Mouse (Mus musculus) midbrain, embryonic 16.5 days (tissue): Measurements from ENCODE around the gene AC134908.4. TPM values are rescaled to one million over a fixed set of nuclear protein-coding genes. Genes with fewer than 3 reads are reported as not detected.

Experiments used
- ATAC-seq: fragments of 200-750 bp; cut with Nextera tagmentation; 2 replicates; pipeline ENCODE4 v1.8.0; 2017; ENCODE audit warnings: moderate TSS enrichment
- H3K27ac ChIP-seq: fragments of 300-500 bp; sonication (generic); 2 replicates; pipeline ENCODE4 v1.5.1; 2014; ENCODE audit warnings: mild to moderate bottlenecking, low read length, mixed read lengths
- H3K27me3 ChIP-seq: fragments of 300-500 bp; sonication (generic); 2 replicates; pipeline ENCODE4 v1.6.1; 2014; ENCODE audit warnings: low read depth, low read length, mixed read lengths; ENCODE audit not compliant: control insufficient read depth, insufficient read depth
- H3K36me3 ChIP-seq: fragments of 300-500 bp; sonication (generic); 2 replicates; pipeline ENCODE4 v1.6.1; 2014; ENCODE audit warnings: mild to moderate bottlenecking, low read length, moderate library complexity, mixed read lengths; ENCODE audit not compliant: control insufficient read depth, insufficient read depth
- H3K4me1 ChIP-seq: fragments of 300-500 bp; sonication (generic); 2 replicates; pipeline ENCODE4 v1.6.1; 2014; ENCODE audit warnings: mild to moderate bottlenecking, low read length, mixed read lengths; ENCODE audit not compliant: control insufficient read depth, insufficient read depth
- H3K4me2 ChIP-seq: fragments of 300-500 bp; sonication (generic); 2 replicates; pipeline ENCODE4 v1.6.1; 2014; ENCODE audit warnings: mild to moderate bottlenecking, low read length, mixed read lengths
- H3K4me3 ChIP-seq: fragments of 300-500 bp; sonication (generic); 2 replicates; pipeline ENCODE4 v1.5.1; 2014; ENCODE audit warnings: low read depth, mild to moderate bottlenecking, low read length, moderate library complexity, mixed read lengths
- H3K9ac ChIP-seq: fragments of 300-500 bp; sonication (generic); 2 replicates; pipeline ENCODE4 v1.6.1; 2014; ENCODE audit warnings: low read depth, low read length, mixed read lengths
- H3K9me3 ChIP-seq: fragments of 300-500 bp; sonication (generic); replicated peaks from 2 replicates; pipeline ENCODE4 v1.6.1; 2014; ENCODE audit warnings: mild to moderate bottlenecking, low read length, mixed read lengths; ENCODE audit not compliant: control insufficient read depth, poor library complexity, severe bottlenecking
- WGBS: fragments of 180-500 bp; shearing (Covaris S2); extraction: QIAGEN DNeasy Blood & Tissue Kit; methylation state at CpG from one replicate; pipeline ENCODE4 v1.1.7; 2014; 5-methylcytosine and 5-hydroxymethylcytosine counted together
- polyA plus RNA-seq: library from polyadenylated mRNA; unstranded; fragments of >200 nt; fragmentation: Nextera tagmentation; extraction: Ambion mirVana; gene quantifications from 2 replicates; pipeline ENCODE4 v1.2.1, GENCODE M21; 2015

The AC134908.4 gene
- polyA plus RNA-seq, 1 experiment from 2014 or later, result not detected

GRCm38 (mm10) chr17:25832436-25833290, 37.2 kb upstream of the AC134908.4 start:
- H3K4me2 ChIP-seq, result peak overlapping the region; percentile 91
- no peaks in the 10 kb centered on the region for H3K9me3 ChIP-seq
- H3K9ac ChIP-seq, result peak overlapping the region; percentile 84
- H3K27ac ChIP-seq, result peak overlapping the region; percentile 97
- peak overlapping the region; percentile 78 for H3K4me3 ChIP-seq
- peaks cover 18% of the 10 kb centered on the region for H3K36me3 ChIP-seq
- peaks cover 73% of the 10 kb centered on the region for H3K4me1 ChIP-seq
- H3K27me3 ChIP-seq, result no peaks in the 10 kb centered on the region
- ATAC-seq, result peak; percentile 90
- WGBS, result under 1% methylated on average over 73 of the region's 77 CpGs

GRCm38 (mm10) chr17:25831451-25832281, 36.2 kb upstream of the AC134908.4 start:
- Histone ChIP-seq H3K9ac (peak overlapping the region; percentile 84), H3K36me3 (peaks cover 18% of the 10 kb centered on the region), H3K4me1 (peaks cover 66% of the 10 kb centered on the region), H3K9me3 (no peaks in the 10 kb centered on the region), H3K4me2 (peak overlapping the region; percentile 91), H3K27ac (peak overlapping the region; percentile 97), H3K4me3 (peak overlapping the region; percentile 78), H3K27me3 (no peaks in the 10 kb centered on the region)
- 61% methylated on average over 21 of the region's 21 CpGs for WGBS
- no peak for ATAC-seq

- Histone ChIP-seq H3K9me3 (no peaks in the 10 kb centered on the region), H3K4me1 (peaks cover 62% of the 10 kb centered on the region), H3K4me2 (peak overlapping the region; percentile 91; the same call in 1 of the 2 replicates), H3K9ac (no peak overlapping the region; the same call in 1 of the 2 replicates), H3K36me3 (peaks cover 24% of the 10 kb centered on the region), H3K27ac (no peak overlapping the region; the same call in 1 of the 2 replicates), H3K27me3 (no peaks in the 10 kb centered on the region), H3K4me3 (no peak overlapping the region)
- WGBS, result 86% methylated on average over 14 of the region's 14 CpGs
- ATAC-seq, result no peak
These were observed 35.5 kb upstream of the AC134908.4 start for GRCm38 (mm10) chr17:25830806-25831431.

- Histone ChIP-seq H3K36me3 (peaks cover 25% of the 10 kb centered on the region), H3K27me3 (no peaks in the 10 kb centered on the region), H3K27ac (no peak overlapping the region; the same call in 1 of the 2 replicates), H3K4me3 (peak overlapping the region; percentile 56; the same call in 1 of the 2 replicates), H3K9me3 (no peaks in the 10 kb centered on the region), H3K9ac (no peak overlapping the region; the same call in 1 of the 2 replicates), H3K4me2 (peak overlapping the region; percentile 97), H3K4me1 (peaks cover 58% of the 10 kb centered on the region)
- ATAC-seq, result no peak
- WGBS, result 88% methylated on average over 4 of the region's 4 CpGs
These were observed 34.8 kb upstream of the AC134908.4 start for GRCm38 (mm10) chr17:25830200-25830753.

- H3K27ac ChIP-seq, result peak overlapping the region; percentile 91
- H3K36me3 ChIP-seq, result peaks cover 25% of the 10 kb centered on the region
- peaks cover 58% of the 10 kb centered on the region for H3K4me1 ChIP-seq
- peak overlapping the region; percentile 78 for H3K9ac ChIP-seq
- no peak for ATAC-seq
- WGBS, result 41% methylated on average over 8 of the region's 8 CpGs
- H3K4me3 ChIP-seq, result peak overlapping the region; percentile 56
- H3K27me3 ChIP-seq, result no peaks in the 10 kb centered on the region
- peak overlapping the region; percentile 97 for H3K4me2 ChIP-seq
- no peaks in the 10 kb centered on the region for H3K9me3 ChIP-seq
These were observed 34.1 kb upstream of the AC134908.4 start for GRCm38 (mm10) chr17:25829558-25830017.

GRCm38 (mm10) chr17:25828712-25829557, 33.5 kb upstream of the AC134908.4 start, which contains the start of gene Jmjd8:
Gene Jmjd8 (plus strand): TSS chr17:25828867.
- under 1% methylated on average over 32 of the region's 32 CpGs for WGBS
- Histone ChIP-seq H3K4me1 (peaks cover 58% of the 10 kb centered on the region), H3K36me3 (peaks cover 25% of the 10 kb centered on the region), H3K4me2 (peak within 1 kb of the TSS; percentile 97), H3K9me3 (no peaks in the 10 kb centered on the region), H3K27me3 (no peaks in the 10 kb centered on the region), H3K27ac (peak within 1 kb of the TSS; percentile 91), H3K4me3 (peak within 1 kb of the TSS; percentile 56), H3K9ac (peak within 1 kb of the TSS; percentile 78)
- ATAC-seq, result peak; percentile 61

- H3K27ac ChIP-seq, result peak overlapping the region; percentile 91
- H3K9me3 ChIP-seq, result no peaks in the 10 kb centered on the region
- peaks cover 56% of the 10 kb centered on the region for H3K4me1 ChIP-seq
- 90% methylated on average over 8 of the region's 8 CpGs for WGBS
- no peaks in the 10 kb centered on the region for H3K27me3 ChIP-seq
- H3K36me3 ChIP-seq, result peaks cover 25% of the 10 kb centered on the region
- H3K9ac ChIP-seq, result peak overlapping the region; percentile 78
- peak overlapping the region; percentile 56 for H3K4me3 ChIP-seq
- ATAC-seq, result no peak
- H3K4me2 ChIP-seq, result peak overlapping the region; percentile 97
These were observed 32.8 kb upstream of the AC134908.4 start for GRCm38 (mm10) chr17:25828223-25828594.
